Mouse (Mus musculus) limb, embryonic 12.5 days (tissue): ENCODE measurements around the gene Ercc6l2. TPM values are rescaled to one million over a fixed set of nuclear protein-coding genes. Genes with fewer than 3 reads are reported as not detected.
A peak's percentile ranks its signal among the peaks of the same experiment; 100 is the strongest.
"Not testable (repeated sequence)": the region's sequence is repeated elsewhere in the genome, so short reads cannot be mapped to it uniquely, and the experiment has no call there.

Experiments used
- ATAC-seq: fragments of 200-750 bp; cut with Nextera tagmentation; 2 replicates; pipeline ENCODE4 v1.8.0; 2017; ENCODE audit warnings: low read depth, moderate TSS enrichment; ENCODE audit not compliant: insufficient number of reproducible peaks, insufficient read depth, low FRiP score, low TSS enrichment
- H3K27ac ChIP-seq: fragments of 300-500 bp; sonication (generic); 2 replicates; pipeline ENCODE4 v1.5.1; 2016; ENCODE audit warnings: mild to moderate bottlenecking, moderate library complexity
- H3K27me3 ChIP-seq: fragments of 300-500 bp; sonication (generic); 2 replicates; pipeline ENCODE4 v1.6.1; 2016; ENCODE audit warnings: mild to moderate bottlenecking, moderate library complexity
- H3K36me3 ChIP-seq: fragments of 300-500 bp; sonication (generic); 2 replicates; pipeline ENCODE4 v1.6.1; 2016; ENCODE audit warnings: mild to moderate bottlenecking, moderate library complexity
- H3K4me1 ChIP-seq: fragments of 300-500 bp; sonication (generic); replicated peaks from 2 replicates; pipeline ENCODE4 v1.6.1; 2016
- H3K4me2 ChIP-seq: fragments of 300-500 bp; sonication (generic); 2 replicates; pipeline ENCODE4 v1.6.1; 2016; ENCODE audit warnings: mild to moderate bottlenecking, moderate library complexity
- H3K4me3 ChIP-seq: fragments of 300-500 bp; sonication (generic); replicated peaks from 2 replicates; pipeline ENCODE4 v1.5.1; 2016; ENCODE audit warnings: mild to moderate bottlenecking
- H3K9ac ChIP-seq: fragments of 300-500 bp; sonication (generic); replicated peaks from 2 replicates; pipeline ENCODE4 v1.6.1; 2016; ENCODE audit warnings: mild to moderate bottlenecking, moderate library complexity
- H3K9me3 ChIP-seq: fragments of 300-500 bp; sonication (generic); 2 replicates; pipeline ENCODE4 v1.6.1; 2016; ENCODE audit warnings: mild to moderate bottlenecking, moderate library complexity
- WGBS: fragments of 180-500 bp; shearing (Covaris S2); methylation state at CpG from one replicate; pipeline ENCODE4 v1.1.7; 2016; 5-methylcytosine and 5-hydroxymethylcytosine counted together
- polyA plus RNA-seq: library from polyadenylated mRNA; unstranded; fragments of >200 nt; fragmentation: Nextera tagmentation; extraction: Ambion mirVana; gene quantifications from 2 replicates; pipeline ENCODE4 v1.2.1, GENCODE M21; 2016

Ercc6l2 gene
- polyA plus RNA-seq, 1 experiment from 2014 or later, result 28.9 TPM

GRCm38 (mm10) chr13:63915684-63916083, 100.6 kb downstream of the Ercc6l2 start:
- no peak for ATAC-seq
- Histone ChIP-seq H3K9me3 (no peaks in the 10 kb centered on the region), H3K4me2 (no peak overlapping the region), H3K36me3 (no peaks in the 10 kb centered on the region), H3K27ac (no peak overlapping the region), H3K9ac (no peak overlapping the region), H3K4me3 (no peak overlapping the region), H3K4me1 (peaks cover 64% of the 10 kb centered on the region), H3K27me3 (no peaks in the 10 kb centered on the region)
- WGBS, result 83% methylated on average over 1 of the region's 1 CpGs

GRCm38 (mm10) chr13:63916568-63916967, 101.5 kb downstream of the Ercc6l2 start:
- Histone ChIP-seq H3K9me3 (no peaks in the 10 kb centered on the region), H3K4me3 (no peak overlapping the region), H3K36me3 (no peaks in the 10 kb centered on the region), H3K4me2 (no peak overlapping the region), H3K4me1 (peaks cover 60% of the 10 kb centered on the region), H3K27ac (peak overlapping the region; percentile 96), H3K9ac (no peak overlapping the region), H3K27me3 (no peaks in the 10 kb centered on the region)
- WGBS, result 96% methylated on average over 8 of the region's 8 CpGs
- no peak for ATAC-seq

- 13% methylated on average over 11 of the region's 11 CpGs for WGBS
- no peaks in the 10 kb centered on the region for H3K9me3 ChIP-seq
- H3K4me3 ChIP-seq, result no peak overlapping the region
- H3K27ac ChIP-seq, result peak overlapping the region; percentile 96
- H3K36me3 ChIP-seq, result no peaks in the 10 kb centered on the region
- peaks cover 57% of the 10 kb centered on the region for H3K4me1 ChIP-seq
- H3K27me3 ChIP-seq, result no peaks in the 10 kb centered on the region
- no peak; the same call in 1 of the 2 replicates for ATAC-seq
- no peak overlapping the region for H3K9ac ChIP-seq
- peak overlapping the region; percentile 41 for H3K4me2 ChIP-seq
Measured at GRCm38 (mm10) chr13:63917198-63917767, 102.2 kb downstream of the Ercc6l2 start.

- no peaks in the 10 kb centered on the region for H3K27me3 ChIP-seq
- 0 out of 2 replicates have a peak overlapping the region, but pooled peaks have one; percentile 24 for H3K9ac ChIP-seq
- 0 out of 2 replicates have a peak overlapping the region, but pooled peaks have one; percentile 0 for H3K4me3 ChIP-seq
- H3K4me1 ChIP-seq, result peaks cover 57% of the 10 kb centered on the region
- H3K27ac ChIP-seq, result peak overlapping the region; percentile 96
- ATAC-seq, result peak; percentile 40; the same call in 1 of the 2 replicates
- H3K9me3 ChIP-seq, result no peaks in the 10 kb centered on the region
- peak overlapping the region; percentile 41 for H3K4me2 ChIP-seq
- no peaks in the 10 kb centered on the region for H3K36me3 ChIP-seq
- WGBS, result 12% methylated on average over 11 of the region's 11 CpGs
Measured at GRCm38 (mm10) chr13:63917776-63918621, 103.0 kb downstream of the Ercc6l2 start.

GRCm38 (mm10) chr13:63918733-63919422, 103.8 kb downstream of the Ercc6l2 start:
- ATAC-seq, result peak; percentile 56
- 20% methylated on average over 18 of the region's 18 CpGs for WGBS
- peaks cover 57% of the 10 kb centered on the region for H3K4me1 ChIP-seq
- H3K4me2 ChIP-seq, result peak overlapping the region; percentile 41
- no peaks in the 10 kb centered on the region for H3K36me3 ChIP-seq
- no peaks in the 10 kb centered on the region for H3K9me3 ChIP-seq
- no peaks in the 10 kb centered on the region for H3K27me3 ChIP-seq
- peak overlapping the region; percentile 96 for H3K27ac ChIP-seq
- 0 out of 2 replicates have a peak overlapping the region, but pooled peaks have one; percentile 24 for H3K9ac ChIP-seq
- 0 out of 2 replicates have a peak overlapping the region, but pooled peaks have one; percentile 0 for H3K4me3 ChIP-seq

GRCm38 (mm10) chr13:63924036-63924435, 109.0 kb downstream of the Ercc6l2 start:
- H3K4me3 ChIP-seq, H3K9me3 ChIP-seq, H3K9ac ChIP-seq, H3K27ac ChIP-seq, H3K4me2 ChIP-seq, ATAC-seq, H3K36me3 ChIP-seq, H3K27me3 ChIP-seq: not testable (repeated sequence)
- 57% methylated on average over 5 of the region's 6 CpGs for WGBS
- peaks cover 16% of the 10 kb centered on the region for H3K4me1 ChIP-seq

- no peak overlapping the region for H3K9ac ChIP-seq
- no peak overlapping the region for H3K27ac ChIP-seq
- no peaks in the 10 kb centered on the region for H3K9me3 ChIP-seq
- 21% methylated on average over 4 of the region's 4 CpGs for WGBS
- H3K4me3 ChIP-seq, result no peak overlapping the region
- no peak overlapping the region for H3K4me2 ChIP-seq
- H3K27me3 ChIP-seq, result peaks cover 2% of the 10 kb centered on the region; the same call in 1 of the 2 replicates
- no peak for ATAC-seq
- peaks cover 19% of the 10 kb centered on the region; the same call in 1 of the 2 replicates for H3K4me1 ChIP-seq
- H3K36me3 ChIP-seq, result no peaks in the 10 kb centered on the region
Measured at GRCm38 (mm10) chr13:63927326-63927725, 112.3 kb downstream of the Ercc6l2 start.

GRCm38 (mm10) chr13:63929351-63929750, 114.3 kb downstream of the Ercc6l2 start:
- WGBS, result 41% methylated on average over 1 of the region's 1 CpGs
- ATAC-seq, result peak; percentile 73; the same call in 1 of the 2 replicates
- H3K27ac ChIP-seq, result no peak overlapping the region
- H3K36me3 ChIP-seq, result no peaks in the 10 kb centered on the region
- peaks cover 6% of the 10 kb centered on the region; the same call in 1 of the 2 replicates for H3K27me3 ChIP-seq
- H3K4me1 ChIP-seq, result peaks cover 19% of the 10 kb centered on the region; the same call in 1 of the 2 replicates
- no peaks in the 10 kb centered on the region for H3K9me3 ChIP-seq
- no peak overlapping the region for H3K4me3 ChIP-seq
- H3K9ac ChIP-seq, result no peak overlapping the region
- H3K4me2 ChIP-seq, result no peak overlapping the region

- no peak overlapping the region for H3K27ac ChIP-seq
- H3K4me3 ChIP-seq, result no peak overlapping the region
- no peak overlapping the region for H3K9ac ChIP-seq
- no peak overlapping the region for H3K4me2 ChIP-seq
- H3K36me3 ChIP-seq, result no peaks in the 10 kb centered on the region
- peaks cover 6% of the 10 kb centered on the region; the same call in 1 of the 2 replicates for H3K27me3 ChIP-seq
- no peak for ATAC-seq
- peaks cover 19% of the 10 kb centered on the region; the same call in 1 of the 2 replicates for H3K4me1 ChIP-seq
- no peaks in the 10 kb centered on the region for H3K9me3 ChIP-seq
- 64% methylated on average over 5 of the region's 5 CpGs for WGBS
Measured at GRCm38 (mm10) chr13:63929917-63930515, 115.0 kb downstream of the Ercc6l2 start.

- no peak overlapping the region for H3K4me2 ChIP-seq
- H3K9me3 ChIP-seq, result no peaks in the 10 kb centered on the region
- peaks cover 6% of the 10 kb centered on the region; the same call in 1 of the 2 replicates for H3K27me3 ChIP-seq
- H3K4me3 ChIP-seq, result no peak overlapping the region
- H3K27ac ChIP-seq, result no peak overlapping the region
- no peak for ATAC-seq
- no peak overlapping the region for H3K9ac ChIP-seq
- WGBS, result 80% methylated on average over 10 of the region's 10 CpGs
- peaks cover 19% of the 10 kb centered on the region; the same call in 1 of the 2 replicates for H3K4me1 ChIP-seq
- H3K36me3 ChIP-seq, result no peaks in the 10 kb centered on the region
Measured at GRCm38 (mm10) chr13:63930525-63930924, 115.5 kb downstream of the Ercc6l2 start.
